Mouse (Mus musculus): ENCODE results near the gene Tmem106c. TPM values are rescaled to one million over a fixed set of nuclear protein-coding genes. Genes with fewer than 3 reads are reported as not detected.

Gene Tmem106c
- 46.5 and 51.7 TPM in 2 replicates for polyA plus RNA-seq (2015; fragmentation: Nextera tagmentation; extraction: Ambion mirVana)

DNA sequence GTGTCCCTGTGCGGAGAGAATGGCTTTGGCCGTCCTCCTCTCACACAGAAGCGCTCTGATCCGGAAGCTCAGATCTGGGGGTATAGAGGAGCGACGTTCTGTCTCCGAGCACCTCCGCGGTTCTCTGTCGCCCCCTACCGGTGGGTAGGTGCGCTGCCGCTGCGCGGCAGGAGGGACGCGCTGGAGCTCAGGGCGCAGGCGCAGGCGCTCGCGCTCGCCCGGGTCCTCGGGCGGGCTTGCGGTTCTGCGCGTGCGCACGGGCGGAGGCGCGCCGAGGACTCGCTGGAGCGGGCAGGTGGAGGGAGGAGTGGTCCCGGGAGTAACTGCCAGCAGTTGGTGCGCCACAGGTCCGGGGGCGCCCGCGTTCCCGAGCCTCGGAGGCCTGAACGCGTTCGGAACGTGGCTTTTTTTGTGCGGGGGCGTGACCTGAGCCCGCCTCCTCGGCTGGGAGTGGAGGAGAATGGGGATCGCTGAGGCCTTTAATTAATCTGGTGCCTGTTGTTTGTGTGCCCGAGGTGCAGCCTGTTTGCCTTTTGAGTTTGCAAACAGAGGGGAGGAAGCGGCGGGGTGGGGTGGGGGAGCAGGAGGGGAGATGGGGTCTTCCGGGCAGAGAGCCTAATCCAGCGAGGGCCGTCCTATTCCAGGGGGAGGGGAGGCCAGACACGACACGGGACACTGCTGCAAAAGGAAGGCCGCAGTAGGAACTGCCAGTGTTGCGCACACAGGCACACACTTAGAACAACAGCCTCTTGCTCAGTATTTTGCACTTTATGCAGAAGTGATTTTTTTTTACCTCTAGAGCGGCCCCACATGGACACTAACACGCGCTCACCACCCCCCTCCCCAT lies at the start of gene Tmem106c:
TSS of gene Tmem106c (plus strand) at position 212 of the 847 bp plus-strand sequence.
- Histone ChIP-seq H3K4me1 (peaks cover 15% of the 10 kb centered on the region), H3K27ac (peak within 1 kb of the TSS; percentile 90), H3K4me2 (peak within 1 kb of the TSS; percentile 87), H3K27me3 (no peaks in the 10 kb centered on the region), H3K36me3 (peaks cover 3% of the 10 kb centered on the region; the same call in 1 of the 2 replicates), H3K9ac (peak within 1 kb of the TSS; percentile 61), H3K9me3 (replicated peaks) (no peaks in the 10 kb centered on the region), H3K4me3 (replicated peaks) (peak within 1 kb of the TSS; percentile 64)
- peak; percentile 95 for ATAC-seq (replicated peaks; ENCODE audit: low FRiP score)
- WGBS: under 1% methylated on average over 67 of the region's 67 CpGs

DNA sequence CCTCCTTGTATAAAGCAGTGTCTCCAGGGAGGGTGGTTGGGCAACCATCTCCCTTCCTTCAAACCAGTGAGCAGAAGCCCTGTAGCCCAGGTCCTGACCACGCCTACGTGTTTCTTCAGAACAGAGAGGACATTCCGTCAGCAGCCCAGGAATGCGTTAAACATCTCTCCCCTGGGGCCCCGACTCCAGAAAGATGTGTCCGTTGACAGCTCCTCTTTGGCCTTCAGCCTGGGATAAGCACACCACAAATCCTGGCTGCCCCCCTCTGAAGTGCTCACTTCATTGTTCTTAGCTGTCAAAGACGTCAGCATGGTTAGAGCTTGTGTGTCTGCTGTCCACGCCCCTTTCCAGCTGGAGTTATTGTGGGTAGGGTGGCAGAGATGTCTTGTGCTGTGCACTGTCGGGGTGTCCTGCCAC lies 49.7 kb upstream of the Tmem106c start:
- H3K4me2 ChIP-seq: 0 out of 2 replicates have a peak overlapping the region, but pooled peaks have one; percentile 20
- peaks cover 18% of the 10 kb centered on the region for H3K27me3 ChIP-seq
- peaks cover 7% of the 10 kb centered on the region; the same call in 1 of the 2 replicates for H3K4me1 ChIP-seq
- no peaks in the 10 kb centered on the region for H3K36me3 ChIP-seq
- no peak for ATAC-seq (replicated peaks; ENCODE audit: low FRiP score)
- H3K27ac ChIP-seq: no peak overlapping the region
- no peaks in the 10 kb centered on the region for H3K9me3 ChIP-seq (replicated peaks)
- no peak overlapping the region for H3K9ac ChIP-seq
- WGBS: 21% methylated on average over 9 of the region's 9 CpGs
- H3K4me3 ChIP-seq (replicated peaks): no peak overlapping the region

DNA sequence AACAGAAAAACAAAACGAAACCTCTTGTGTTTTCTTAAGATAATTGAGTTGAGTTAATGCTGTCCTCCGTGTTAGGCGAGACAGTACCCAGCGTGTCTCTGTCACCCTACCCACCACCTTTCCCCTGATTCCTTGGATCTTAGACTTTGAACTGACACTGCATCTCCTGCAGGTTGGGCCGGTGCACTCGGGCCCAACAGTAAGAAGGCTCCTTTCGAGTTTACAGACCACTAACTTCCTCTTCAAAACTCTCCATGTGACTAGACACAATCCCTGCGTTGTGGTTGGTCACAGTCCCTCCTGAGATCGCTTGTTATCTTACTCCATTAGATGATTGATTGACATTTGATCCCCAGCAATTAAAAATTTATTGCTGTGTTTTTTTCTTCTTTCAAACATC lies 46.0 kb upstream of the Tmem106c start:
- no peak overlapping the region for H3K4me3 ChIP-seq (replicated peaks)
- no peak overlapping the region for H3K4me2 ChIP-seq
- H3K27ac ChIP-seq: no peak overlapping the region
- no peaks in the 10 kb centered on the region for H3K27me3 ChIP-seq
- WGBS: 73% methylated on average over 9 of the region's 9 CpGs
- no peak for ATAC-seq (replicated peaks; ENCODE audit: low FRiP score)
- H3K9ac ChIP-seq: no peak overlapping the region
- H3K9me3 ChIP-seq (replicated peaks): no peaks in the 10 kb centered on the region
- H3K4me1 ChIP-seq: peaks cover 7% of the 10 kb centered on the region; the same call in 1 of the 2 replicates
- H3K36me3 ChIP-seq: no peaks in the 10 kb centered on the region

DNA sequence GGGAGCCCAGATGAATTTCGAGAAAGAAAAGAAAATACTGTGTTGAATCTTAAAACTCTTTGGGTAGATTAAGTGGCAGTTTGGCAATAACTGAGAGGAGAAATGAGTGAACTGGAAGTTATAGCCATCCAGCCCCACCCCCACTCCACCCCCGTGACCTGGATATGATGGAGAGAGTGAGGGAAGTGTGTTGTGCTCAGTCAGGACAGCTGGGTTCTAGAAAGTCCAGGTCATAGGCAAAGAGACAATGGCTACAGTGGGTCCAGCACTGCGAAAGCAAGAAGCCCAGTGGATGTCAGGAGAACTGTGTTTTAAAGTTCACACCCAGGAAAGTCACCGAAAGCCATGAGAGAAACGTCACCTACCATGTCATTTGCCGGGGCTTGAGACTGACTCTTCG lies 44.8 kb upstream of the Tmem106c start:
- Histone ChIP-seq H3K4me3 (replicated peaks) (no peak overlapping the region), H3K9ac (no peak overlapping the region), H3K4me2 (no peak overlapping the region), H3K27me3 (no peaks in the 10 kb centered on the region), H3K27ac (no peak overlapping the region), H3K4me1 (peaks cover 5% of the 10 kb centered on the region; the same call in 1 of the 2 replicates), H3K36me3 (no peaks in the 10 kb centered on the region), H3K9me3 (replicated peaks) (no peaks in the 10 kb centered on the region)
- WGBS: 84% methylated on average over 7 of the region's 7 CpGs
- ATAC-seq (replicated peaks; ENCODE audit: low FRiP score): no peak

DNA sequence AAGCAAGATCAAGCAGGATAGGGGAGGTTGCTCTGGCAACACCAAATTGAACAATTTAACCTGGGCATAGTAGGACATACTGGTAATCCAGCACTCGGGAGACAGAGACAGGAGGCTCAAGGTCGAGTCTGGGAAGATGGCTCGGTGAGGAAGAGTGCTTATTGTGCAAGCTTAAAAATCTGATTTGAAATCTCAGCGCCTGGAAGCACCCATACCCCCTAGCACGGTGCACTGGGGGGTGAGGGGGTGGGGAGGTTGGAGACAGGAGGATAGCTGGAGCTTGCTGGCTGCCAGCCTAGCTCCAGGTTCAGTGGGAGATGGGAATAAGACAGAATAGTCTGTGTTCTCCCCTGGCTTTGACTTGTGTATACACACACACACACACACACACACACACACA lies 43.7 kb upstream of the Tmem106c start:
- ATAC-seq (replicated peaks; ENCODE audit: low FRiP score): no peak
- 66% methylated on average over 5 of the region's 5 CpGs for WGBS
- H3K9me3 ChIP-seq (replicated peaks): no peaks in the 10 kb centered on the region

DNA sequence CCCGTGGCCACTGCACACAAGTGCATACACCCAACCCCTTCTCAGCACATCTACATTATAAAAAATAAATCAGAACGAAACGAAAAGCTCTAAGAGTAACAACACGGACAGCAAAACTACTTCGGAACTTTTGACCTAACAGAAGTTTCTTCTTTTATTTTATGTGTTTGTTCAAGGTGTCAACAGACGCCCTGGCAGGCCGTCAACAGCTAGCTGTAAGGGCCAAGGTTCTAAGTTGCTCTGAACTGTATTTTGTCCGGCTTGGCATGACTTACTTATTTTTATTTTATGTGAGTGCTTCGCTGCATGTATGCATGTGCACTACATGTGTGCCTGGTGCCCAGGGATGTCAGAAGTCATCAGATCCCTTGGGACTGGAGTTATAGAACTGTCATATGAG lies 42.2 kb upstream of the Tmem106c start:
- WGBS: 72% methylated on average over 9 of the region's 9 CpGs

More for the DNA sequence above, 43.7 kb upstream of the Tmem106c start:
- Histone ChIP-seq H3K27ac (no peak overlapping the region), H3K4me2 (no peak overlapping the region), H3K36me3 (no peaks in the 10 kb centered on the region), H3K4me3 (replicated peaks) (no peak overlapping the region), H3K4me1 (0 out of 2 replicates have a peak, but pooled peaks cover 2% of the 10 kb centered on the region), H3K9ac (no peak overlapping the region), H3K27me3 (no peaks in the 10 kb centered on the region)

DNA sequence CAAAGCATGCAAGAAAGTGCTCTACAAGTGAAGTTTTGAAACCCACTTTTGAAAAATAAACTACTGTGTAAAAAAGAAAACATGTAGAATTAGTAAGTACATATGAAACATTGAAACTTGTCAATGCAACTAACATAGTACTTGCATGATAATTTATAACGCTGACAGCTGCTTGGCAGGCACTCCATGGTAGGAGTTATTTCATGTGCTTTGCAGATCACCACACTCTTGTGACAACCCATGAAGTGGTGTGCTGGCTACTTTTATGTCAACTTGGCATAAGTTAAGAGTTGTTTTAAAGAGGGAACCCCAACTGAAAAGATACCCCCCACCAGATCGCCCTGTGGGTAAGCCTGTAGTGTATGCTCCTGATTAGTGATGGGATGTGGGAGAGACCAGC lies 41.6 kb upstream of the Tmem106c start:
- WGBS: 85% methylated on average over 2 of the region's 2 CpGs
- H3K9ac ChIP-seq: no peak overlapping the region
- no peak for ATAC-seq (replicated peaks; ENCODE audit: low FRiP score)
- no peaks in the 10 kb centered on the region for H3K27me3 ChIP-seq
- H3K36me3 ChIP-seq: no peaks in the 10 kb centered on the region
- H3K4me3 ChIP-seq (replicated peaks): no peak overlapping the region
- H3K9me3 ChIP-seq (replicated peaks): no peaks in the 10 kb centered on the region
- H3K27ac ChIP-seq: no peak overlapping the region
- peaks cover 7% of the 10 kb centered on the region for H3K4me1 ChIP-seq
- H3K4me2 ChIP-seq: no peak overlapping the region

More for the DNA sequence above, 42.2 kb upstream of the Tmem106c start:
- no peaks in the 10 kb centered on the region for H3K36me3 ChIP-seq
- no peak overlapping the region for H3K4me3 ChIP-seq (replicated peaks)
- no peaks in the 10 kb centered on the region for H3K9me3 ChIP-seq (replicated peaks)
- ATAC-seq (replicated peaks; ENCODE audit: low FRiP score): no peak
- H3K9ac ChIP-seq: no peak overlapping the region
- no peak overlapping the region for H3K27ac ChIP-seq
- H3K4me2 ChIP-seq: no peak overlapping the region
- H3K4me1 ChIP-seq: 0 out of 2 replicates have a peak, but pooled peaks cover 3% of the 10 kb centered on the region
- H3K27me3 ChIP-seq: no peaks in the 10 kb centered on the region

DNA sequence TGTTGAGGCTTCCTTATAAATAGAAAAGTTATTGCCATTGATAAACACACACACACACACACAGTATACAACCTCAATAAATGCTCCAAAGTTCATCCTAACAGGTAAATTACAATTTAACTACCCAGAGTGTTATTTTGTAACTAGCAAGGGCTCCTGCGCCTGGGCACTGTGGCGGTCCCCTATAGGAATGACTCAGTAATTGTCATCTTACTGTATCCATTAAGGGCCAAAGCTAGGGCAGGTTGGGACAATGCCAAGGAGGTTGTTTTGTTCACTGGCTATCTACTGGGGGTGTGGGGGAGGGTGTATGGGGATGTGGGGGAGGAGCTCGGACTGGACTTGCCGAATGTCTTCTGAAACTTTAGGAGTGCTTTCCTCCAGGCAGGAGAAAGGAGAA lies 37.0 kb upstream of the Tmem106c start:
- no peaks in the 10 kb centered on the region for H3K36me3 ChIP-seq
- peak; percentile 68 for ATAC-seq (replicated peaks; ENCODE audit: low FRiP score)
- 37% methylated on average over 4 of the region's 4 CpGs for WGBS
- peak overlapping the region; percentile 71 for H3K27ac ChIP-seq
- no peak overlapping the region for H3K4me2 ChIP-seq
- no peaks in the 10 kb centered on the region for H3K9me3 ChIP-seq (replicated peaks)
- H3K27me3 ChIP-seq: no peaks in the 10 kb centered on the region
- no peak overlapping the region for H3K4me3 ChIP-seq (replicated peaks)
- H3K9ac ChIP-seq: no peak overlapping the region
- H3K4me1 ChIP-seq: peaks cover 22% of the 10 kb centered on the region

DNA sequence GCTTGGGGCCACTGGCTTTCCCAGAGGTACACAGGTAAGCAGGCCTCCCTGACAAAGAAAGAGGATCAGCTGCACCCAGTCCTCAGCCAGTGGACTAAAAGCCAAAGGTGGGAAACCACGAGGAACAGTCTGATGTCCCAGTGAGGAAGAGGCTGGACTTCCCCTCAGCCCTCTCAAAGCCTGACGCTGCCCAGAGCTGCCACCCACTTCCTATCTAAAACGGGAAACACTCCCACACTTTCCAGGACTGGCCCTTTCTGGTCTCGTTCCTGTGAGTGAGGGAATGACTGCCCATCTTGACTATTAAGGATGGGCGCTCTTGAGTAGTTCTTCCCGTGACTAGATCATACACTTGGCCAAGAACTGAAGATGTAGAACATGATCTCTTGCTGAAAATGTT lies 36.2 kb upstream of the Tmem106c start:
- no peaks in the 10 kb centered on the region for H3K36me3 ChIP-seq
- H3K4me2 ChIP-seq: no peak overlapping the region
- ATAC-seq (replicated peaks; ENCODE audit: low FRiP score): no peak
- H3K4me1 ChIP-seq: peaks cover 22% of the 10 kb centered on the region
- WGBS: 48% methylated on average over 6 of the region's 6 CpGs
- H3K9ac ChIP-seq: no peak overlapping the region
- H3K4me3 ChIP-seq (replicated peaks): no peak overlapping the region
- no peaks in the 10 kb centered on the region for H3K27me3 ChIP-seq
- peak overlapping the region; percentile 71 for H3K27ac ChIP-seq
- H3K9me3 ChIP-seq (replicated peaks): no peaks in the 10 kb centered on the region

DNA sequence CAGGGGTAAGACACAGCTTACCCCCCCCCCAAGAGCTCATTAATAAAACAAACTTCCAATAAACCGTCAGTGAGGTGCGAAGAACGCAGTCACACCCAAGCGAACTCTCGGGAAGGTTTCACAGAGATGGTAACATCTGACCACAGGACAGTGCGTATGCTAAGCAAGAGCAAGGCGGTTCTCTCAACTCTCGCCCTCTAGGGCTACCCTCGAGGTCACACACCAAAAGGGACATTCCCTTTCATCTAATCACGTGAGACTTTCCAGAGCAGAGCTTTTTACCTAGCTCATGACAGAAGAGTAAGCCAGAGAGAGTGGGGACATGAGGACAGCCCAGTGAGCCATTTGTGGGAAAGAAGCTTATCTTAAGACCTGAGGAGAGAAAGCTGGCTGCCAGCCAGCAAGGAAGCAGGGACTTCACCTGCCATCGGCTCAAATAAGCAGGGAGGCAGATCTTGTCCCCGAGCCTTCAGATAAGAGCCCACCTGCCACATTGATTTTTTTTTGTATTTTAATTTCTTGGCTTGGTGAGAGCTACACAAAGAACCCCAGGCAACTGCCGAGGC lies 34.7 kb upstream of the Tmem106c start:
- 44% methylated on average over 13 of the region's 13 CpGs for WGBS
- no peaks in the 10 kb centered on the region for H3K27me3 ChIP-seq
- no peak overlapping the region for H3K9ac ChIP-seq
- H3K36me3 ChIP-seq: no peaks in the 10 kb centered on the region
- H3K9me3 ChIP-seq (replicated peaks): no peaks in the 10 kb centered on the region
- ATAC-seq (replicated peaks; ENCODE audit: low FRiP score): no peak
- peaks cover 22% of the 10 kb centered on the region for H3K4me1 ChIP-seq
- no peak overlapping the region for H3K27ac ChIP-seq
- H3K4me3 ChIP-seq (replicated peaks): no peak overlapping the region
- H3K4me2 ChIP-seq: no peak overlapping the region

DNA sequence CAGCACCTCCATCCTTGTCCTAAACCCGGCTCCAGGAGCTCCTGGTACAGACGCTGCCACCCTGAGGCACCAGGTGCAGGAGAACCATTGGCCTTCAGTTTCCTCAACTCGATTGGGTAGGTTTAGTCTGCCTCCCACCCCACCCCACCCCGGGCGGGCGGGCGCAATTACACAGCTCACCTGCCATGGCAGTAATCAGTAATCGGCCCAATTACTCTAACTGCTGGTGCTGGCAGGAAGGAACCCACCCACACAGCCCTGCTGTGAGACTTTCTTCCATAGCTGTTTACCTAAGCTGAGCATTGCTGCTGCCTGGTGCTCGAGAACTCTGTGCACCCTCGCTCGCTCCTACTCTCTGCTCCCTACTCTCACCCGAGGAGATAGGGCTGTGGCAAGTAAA lies 31.6 kb upstream of the Tmem106c start:
- H3K27ac ChIP-seq: peak overlapping the region; percentile 55
- ATAC-seq (replicated peaks; ENCODE audit: low FRiP score): peak; percentile 65
- H3K9ac ChIP-seq: no peak overlapping the region

DNA sequence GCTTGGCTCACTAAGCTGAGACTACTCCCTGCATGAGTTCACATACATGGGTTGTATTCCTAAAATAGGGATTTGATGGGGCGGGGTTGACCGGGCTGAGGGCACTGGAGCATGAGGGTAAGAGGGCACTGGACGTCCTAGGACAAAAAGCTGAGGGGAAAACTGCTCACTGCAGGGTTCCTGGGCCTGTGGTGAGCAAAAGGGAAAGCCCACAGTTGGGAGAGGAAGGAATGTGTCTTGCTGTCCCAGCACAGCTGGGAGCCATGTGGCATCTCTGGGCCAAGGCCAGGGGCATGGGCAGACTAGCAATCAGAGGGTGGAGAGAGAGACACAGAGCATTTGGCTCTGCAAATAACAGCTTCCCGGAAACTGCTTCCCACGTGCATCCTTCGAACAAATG lies 25.4 kb upstream of the Tmem106c start:
- no peak overlapping the region for H3K27ac ChIP-seq
- H3K36me3 ChIP-seq: no peaks in the 10 kb centered on the region
- no peak overlapping the region for H3K4me3 ChIP-seq (replicated peaks)
- no peak overlapping the region for H3K4me2 ChIP-seq
- H3K27me3 ChIP-seq: no peaks in the 10 kb centered on the region
- H3K9me3 ChIP-seq (replicated peaks): no peaks in the 10 kb centered on the region
- no peak overlapping the region for H3K9ac ChIP-seq
- WGBS: 42% methylated on average over 6 of the region's 6 CpGs
- H3K4me1 ChIP-seq: peaks cover 14% of the 10 kb centered on the region
- ATAC-seq (replicated peaks; ENCODE audit: low FRiP score): no peak

More for the DNA sequence above, 31.6 kb upstream of the Tmem106c start:
- Histone ChIP-seq H3K4me3 (replicated peaks) (no peak overlapping the region), H3K4me1 (peaks cover 14% of the 10 kb centered on the region), H3K36me3 (no peaks in the 10 kb centered on the region), H3K27me3 (no peaks in the 10 kb centered on the region), H3K9me3 (replicated peaks) (no peaks in the 10 kb centered on the region), H3K4me2 (no peak overlapping the region)
- 62% methylated on average over 12 of the region's 12 CpGs for WGBS

Measured in kidney, embryonic 15.5 days (tissue).